Mouse (Mus musculus): Measurements from ENCODE around the gene Gm7075.

- TF ChIP-seq EP300 (IDR thresholded peaks at IDR 0.05; ENCODE audit: insufficient read depth, low read depth, low read length) = no peak
- no peak for TF ChIP-seq POLR2A (IDR thresholded peaks at IDR 0.05; ENCODE audit: insufficient read depth, low read length)
Measured at GRCm38 (mm10) chr10:63438736-63439262, 17.2 kb upstream of the Gm7075 start.
